Mouse (Mus musculus): ENCODE results near the gene Dnajc30.

DNA sequence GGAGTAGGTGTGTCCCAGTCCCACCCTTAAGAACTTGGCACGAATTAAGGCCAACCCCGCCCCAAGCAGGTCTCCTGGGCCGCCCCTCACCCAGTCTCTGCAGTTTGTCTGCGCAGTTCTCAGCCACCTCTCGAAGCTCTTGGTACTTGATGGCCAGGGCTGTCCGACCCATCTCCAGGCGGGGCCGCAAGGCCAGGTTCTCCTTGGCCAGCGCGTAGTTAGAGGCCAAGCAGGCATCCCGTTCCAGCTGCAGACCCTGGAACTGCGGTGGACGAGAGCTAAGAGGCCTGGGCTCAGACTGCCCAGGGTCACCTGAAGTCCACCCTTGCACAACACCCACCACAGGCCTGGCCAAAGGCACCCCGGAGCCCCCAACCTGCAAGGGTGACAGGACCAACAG is 12.4 kb downstream of the Dnajc30 start:
- TF ChIP-seq CTCF (IDR thresholded peaks at IDR 0.05; ENCODE audit: extremely low read depth, insufficient read depth, low read length) = no peak
- no peak for TF ChIP-seq POLR2A (IDR thresholded peaks at IDR 0.05; ENCODE audit: extremely low read depth, insufficient read depth, low read length)

Data from cortical plate, adult 2 months (tissue).